Mouse (Mus musculus) MEL (cell line): ENCODE data around the gene Rpn2. TPM values are rescaled to one million over a fixed set of nuclear protein-coding genes. Genes with fewer than 3 reads are reported as not detected.

Experiments used
- DNase-seq: peaks from one replicate; pipeline ENCODE4 v3.0.0; 2011; ENCODE audit warnings: low read depth, low spot score
- H3K27ac ChIP-seq: 2 replicates; pipeline ENCODE4 v1.5.1; 2012; ENCODE audit warnings: low read depth, mild to moderate bottlenecking, control low read depth, low read length, moderate library complexity; ENCODE audit not compliant: control insufficient read depth
- H3K27me3 ChIP-seq, 2 experiments: fragments of 150-350 bp in 1 of 2; sonication (generic) in 1 of 2; 2 replicates each; pipeline ENCODE4 v1.6.1; 2012; ENCODE audit warnings: low read length in 2 of 2, mild to moderate bottlenecking in 2 of 2, improper control_type of control experiment in 1 of 2, moderate library complexity in 1 of 2; ENCODE audit not compliant: insufficient read depth in 2 of 2, control insufficient read depth in 1 of 2
- H3K36me3 ChIP-seq, 2 experiments: 2 replicates each; pipeline ENCODE4 v1.6.1; 2012 to 2014; ENCODE audit warnings: low read length in 2 of 2, improper control_type of control experiment in 1 of 2, inconsistent platforms in 1 of 2, mild to moderate bottlenecking in 1 of 2; ENCODE audit not compliant: insufficient read depth in 2 of 2, control insufficient read depth in 1 of 2
- H3K4me1 ChIP-seq, 2 experiments: fragments of 150-350 bp in 1 of 2; sonication (generic) in 1 of 2; 2 replicates each; pipeline ENCODE4 v1.6.1; 2012; ENCODE audit warnings: low read length in 2 of 2, improper control_type of control experiment in 1 of 2, mild to moderate bottlenecking in 1 of 2; ENCODE audit not compliant: insufficient read depth in 2 of 2, control insufficient read depth in 1 of 2
- H3K4me3 ChIP-seq, 2 experiments: fragments of 150-350 bp in 1 of 2; sonication (generic) in 1 of 2; 2 replicates each; pipeline ENCODE4 v1.5.1; 2012; ENCODE audit warnings: low read depth in 2 of 2, low read length in 2 of 2, mild to moderate bottlenecking in 2 of 2, moderate library complexity in 2 of 2, control low read depth in 1 of 2, improper control_type of control experiment in 1 of 2; ENCODE audit not compliant: control insufficient read depth in 1 of 2, insufficient read depth in 1 of 2
- H3K79me2 ChIP-seq: 2 replicates; pipeline ENCODE4 v1.6.1; 2012; ENCODE audit warnings: mild to moderate bottlenecking, low read length, moderate library complexity; ENCODE audit not compliant: control insufficient read depth, poor library complexity, insufficient read depth
- H3K9ac ChIP-seq: 2 replicates; pipeline ENCODE4 v1.6.1; 2012; ENCODE audit warnings: low read depth, mild to moderate bottlenecking, control low read depth, low read length, moderate library complexity; ENCODE audit not compliant: control insufficient read depth, poor library complexity, severe bottlenecking
- H3K9me3 ChIP-seq: fragments of 150-350 bp; sonication (generic); replicated peaks from 2 replicates; pipeline ENCODE4 v1.6.1; 2012; ENCODE audit warnings: mild to moderate bottlenecking, low read length, improper control_type of control experiment, moderate library complexity; ENCODE audit not compliant: insufficient read depth
- BHLHE40 ChIP-seq: IDR thresholded peaks from 2 replicates; pipeline ENCODE4 v1.6.1; 2012; ENCODE audit warnings: low read depth, mild to moderate bottlenecking, inconsistent platforms, low read length, improper control_type of control experiment, borderline replicate concordance
- CHD1 ChIP-seq: IDR thresholded peaks from 2 replicates; pipeline ENCODE4 v1.6.1; 2012; ENCODE audit warnings: low read depth, mild to moderate bottlenecking, inconsistent platforms, low read length, improper control_type of control experiment
- E2F4 ChIP-seq: IDR thresholded peaks from 2 replicates; pipeline ENCODE4 v1.6.1; 2011; ENCODE audit warnings: low read depth, low read length, improper control_type of control experiment, borderline replicate concordance
- HCFC1 ChIP-seq: IDR thresholded peaks from 2 replicates; pipeline ENCODE4 v1.6.1; 2012; ENCODE audit warnings: low read depth, mild to moderate bottlenecking, inconsistent platforms, low read length, improper control_type of control experiment, moderate library complexity
- JUND ChIP-seq: IDR thresholded peaks from 2 replicates; pipeline ENCODE4 v1.6.1; 2011; ENCODE audit warnings: low read depth, mild to moderate bottlenecking, improper control_type of control experiment, low read length
- MAX ChIP-seq: IDR thresholded peaks from 2 replicates; pipeline ENCODE4 v1.6.1; 2011; ENCODE audit warnings: low read length, improper control_type of control experiment
- MXI1 ChIP-seq: IDR thresholded peaks from 2 replicates; pipeline ENCODE4 v1.6.1; 2011; ENCODE audit warnings: mild to moderate bottlenecking, low read depth, low read length, improper control_type of control experiment
- MYC ChIP-seq: IDR thresholded peaks from 2 replicates; pipeline ENCODE4 v1.6.1; 2011; ENCODE audit warnings: low read depth, mild to moderate bottlenecking, low read length, improper control_type of control experiment, moderate library complexity
- TCF12 ChIP-seq: IDR thresholded peaks from 2 replicates; pipeline ENCODE4 v1.6.1; 2014; ENCODE audit warnings: low read depth, mild to moderate bottlenecking, inconsistent platforms, low read length, improper control_type of control experiment, moderate library complexity
- ZC3H11A ChIP-seq: IDR thresholded peaks from 2 replicates; pipeline ENCODE4 v1.6.1; 2012; ENCODE audit warnings: low read depth, mild to moderate bottlenecking, inconsistent platforms, low read length, improper control_type of control experiment
- ZKSCAN1 ChIP-seq: IDR thresholded peaks from 2 replicates; pipeline ENCODE4 v1.6.1; 2012; ENCODE audit warnings: low read depth, mild to moderate bottlenecking, inconsistent platforms, low read length, improper control_type of control experiment, moderate library complexity
- polyA plus RNA-seq, 2 experiments: library from polyadenylated mRNA; stranded (reverse) in 1 of 2; unstranded in 1 of 2; fragments of >175 nt in 1 of 2; fragments of >200 nt in 1 of 2; gene quantifications; 2 replicates each; pipeline versions ENCODE4 v1.2.1 to v1.2.4; 2012; ENCODE audit warnings: low replicate concordance in 2 of 2, low read depth in 1 of 2; ENCODE audit not compliant: insufficient read length in 2 of 2, insufficient read depth in 1 of 2, missing spikeins in 1 of 2
- total RNA-seq: library from RNA; depleted of rRNA; stranded (reverse); fragments of 300-350 nt; gene quantifications from 2 replicates; pipeline ENCODE4 v1.2.3, GENCODE M21; 2012

Gene Rpn2
- total and polyA plus RNA-seq, 3 experiments = 284 to 316 (median 310) TPM

GRCm38 (mm10) chr2:157263101-157263500 lies 15.7 kb upstream of the Rpn2 start:
- no peak for DNase-seq
- H3K9me3 ChIP-seq = no peaks in the 10 kb centered on the region
- no peak overlapping the region for H3K27ac ChIP-seq
- H3K36me3 ChIP-seq = no peaks in the 10 kb centered on the region
- no peak overlapping the region for H3K4me3 ChIP-seq
- peaks cover 2 to 5% of the 10 kb centered on the region in 2 experiments for H3K27me3 ChIP-seq
- H3K9ac ChIP-seq = no peak overlapping the region
- no peaks in the 10 kb centered on the region for H3K79me2 ChIP-seq
- peaks cover 0 to 5% of the 10 kb centered on the region in 2 experiments; a peak in 1 of 4 replicates for H3K4me1 ChIP-seq
- no peak for TF ChIP-seq CHD1
- TF ChIP-seq MAX = no peak
- no peak for TF ChIP-seq MYC
- TF ChIP-seq JUND = no peak
- no peak for TF ChIP-seq BHLHE40

GRCm38 (mm10) chr2:157263832-157264231 lies 15.0 kb upstream of the Rpn2 start:
- Histone ChIP-seq H3K4me3 (no peak overlapping the region), H3K27me3 (peaks cover 2 to 7% of the 10 kb centered on the region in 2 experiments), H3K9ac (no peak overlapping the region), H3K9me3 (no peaks in the 10 kb centered on the region), H3K27ac (no peak overlapping the region), H3K4me1 (peaks cover 0 to 5% of the 10 kb centered on the region in 2 experiments; a peak in 1 of 4 replicates), H3K36me3 (no peaks in the 10 kb centered on the region), H3K79me2 (no peaks in the 10 kb centered on the region)
- DNase-seq = no peak
- TF ChIP-seq MYC (no peak), JUND (no peak), E2F4 (no peak), ZKSCAN1 (no peak), ZC3H11A (no peak), HCFC1 (no peak)

DNA sequence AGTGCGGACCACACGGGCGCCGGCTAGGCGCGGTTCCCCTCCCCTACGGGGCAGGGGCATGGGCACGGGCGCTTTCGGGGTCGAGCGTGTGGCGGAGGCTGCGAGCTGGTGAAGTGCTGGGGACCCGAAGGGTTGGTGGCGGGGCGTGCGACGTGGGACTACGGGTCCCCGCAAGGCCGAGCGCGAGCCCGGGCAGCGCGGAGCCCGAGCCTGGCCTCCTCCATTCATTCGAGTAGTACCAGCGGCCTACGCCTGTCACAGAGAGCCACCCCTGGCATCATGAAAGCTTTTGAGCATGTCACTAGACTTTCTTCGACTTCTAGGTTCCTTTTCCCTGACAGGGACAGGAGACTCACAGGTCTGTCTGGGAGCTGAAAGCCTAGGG lies 591 bp downstream of the Rpn2 start, which contains the start of gene Mroh8:
Mroh8 (minus strand) TSS at position 134 of the 385 bp plus-strand sequence.
- Histone ChIP-seq H3K4me1 (peaks cover 4 to 16% of the 10 kb centered on the region in 2 experiments), H3K36me3 (peaks cover 2 to 9% of the 10 kb centered on the region in 2 experiments; a peak in 3 of 4 replicates), H3K27me3 (no peaks in the 10 kb centered on the region), H3K79me2 (peaks cover 38% of the 10 kb centered on the region), H3K9ac (peak within 1 kb of the TSS; percentile 98), H3K4me3 (peak within 1 kb of the TSS; percentile 80 to 98), H3K9me3 (no peaks in the 10 kb centered on the region), H3K27ac (peak within 1 kb of the TSS; percentile 78)
- DNase-seq = peak; percentile 65
- peak; percentile 42 for TF ChIP-seq MXI1
- TF ChIP-seq TCF12 = no peak
